Mouse (Mus musculus) midbrain, postnatal 0 days (tissue): ENCODE results near the gene Tmem181a. TPM values are rescaled to one million over a fixed set of nuclear protein-coding genes. Genes with fewer than 3 reads are reported as not detected.
"Not testable (repeated sequence)": the region's sequence is repeated elsewhere in the genome, so short reads cannot be mapped to it uniquely, and the experiment has no call there.

ENCODE experiments used
- ATAC-seq: fragments of 200-750 bp; cut with Nextera tagmentation; 2 replicates; pipeline ENCODE4 v1.8.0; 2017; ENCODE audit warnings: moderate number of reproducible peaks, mild to moderate bottlenecking, moderate TSS enrichment, moderate library complexity; ENCODE audit not compliant: low FRiP score
- DNase-seq: peaks from one replicate; pipeline ENCODE4 v3.0.0-alpha.2; 2015; ENCODE audit warnings: low spot score
- H3K27ac ChIP-seq: fragments of 300-500 bp; sonication (generic); 2 replicates; pipeline ENCODE4 v1.5.1; 2014; ENCODE audit warnings: low read depth, mild to moderate bottlenecking, low read length, mixed read lengths
- H3K27me3 ChIP-seq: fragments of 300-500 bp; sonication (generic); 2 replicates; pipeline ENCODE4 v1.6.1; 2014; ENCODE audit warnings: low read length, control low read depth, mixed read lengths; ENCODE audit not compliant: insufficient read depth
- H3K36me3 ChIP-seq: fragments of 300-500 bp; sonication (generic); 2 replicates; pipeline ENCODE4 v1.6.1; 2014; ENCODE audit warnings: low read length, control low read depth, mixed read lengths; ENCODE audit not compliant: insufficient read depth
- H3K4me1 ChIP-seq: fragments of 300-500 bp; sonication (generic); 2 replicates; pipeline ENCODE4 v1.6.1; 2014; ENCODE audit warnings: mild to moderate bottlenecking, control low read depth, antibody characterized with exemption, low read length, mixed read lengths; ENCODE audit not compliant: insufficient read depth
- H3K4me2 ChIP-seq: fragments of 300-500 bp; sonication (generic); 2 replicates; pipeline ENCODE4 v1.6.1; 2014; ENCODE audit warnings: low read depth, mild to moderate bottlenecking, low read length, mixed read lengths; ENCODE audit not compliant: poor library complexity, severe bottlenecking
- H3K4me3 ChIP-seq: fragments of 300-500 bp; sonication (generic); 2 replicates; pipeline ENCODE4 v1.5.1; 2014; ENCODE audit warnings: low read depth, mild to moderate bottlenecking, low read length, moderate library complexity
- H3K9ac ChIP-seq: fragments of 300-500 bp; sonication (generic); replicated peaks from 2 replicates; pipeline ENCODE4 v1.6.1; 2014; ENCODE audit warnings: mild to moderate bottlenecking, low read length, moderate library complexity, mixed read lengths; ENCODE audit not compliant: poor library complexity, severe bottlenecking
- H3K9me3 ChIP-seq: fragments of 300-500 bp; sonication (generic); 2 replicates; pipeline ENCODE4 v1.6.1; 2016; ENCODE audit warnings: low read length, control low read depth
- CTCF ChIP-seq: IDR thresholded peaks from 2 replicates; pipeline ENCODE4 v1.5.1; 2016; ENCODE audit warnings: antibody characterized with exemption, mild to moderate bottlenecking
- WGBS: fragments of 180-500 bp; shearing (Covaris S2); extraction: QIAGEN DNeasy Blood & Tissue Kit; methylation state at CpG from one replicate; pipeline ENCODE4 v1.1.7; 2014; 5-methylcytosine and 5-hydroxymethylcytosine counted together
- polyA plus RNA-seq: library from polyadenylated mRNA; unstranded; fragments of >200 nt; fragmentation: Nextera tagmentation; extraction: Ambion mirVana; gene quantifications from 2 replicates; pipeline ENCODE4 v1.2.1, GENCODE M21; 2015
- total RNA-seq: library from RNA; depleted of rRNA; stranded (reverse); fragments of >200 nt; gene quantifications from 2 replicates; pipeline ENCODE4 v1.2.3, GENCODE M21; 2014; rRNA removed

Tmem181a gene
- total RNA-seq = 83.4 and 94.2 TPM in 2 replicates
- polyA plus RNA-seq = 68.0 and 75.7 TPM in 2 replicates

GRCm38 (mm10) chr17:6256400-6257069, at the start of gene Tmem181a:
Tmem181a (plus strand) TSS chr17:6256860.
- not testable (repeated sequence) for H3K9ac ChIP-seq, DNase-seq, H3K27me3 ChIP-seq, H3K36me3 ChIP-seq, H3K27ac ChIP-seq, H3K9me3 ChIP-seq, H3K4me1 ChIP-seq
- H3K4me2 ChIP-seq = peak within 1 kb of the TSS; percentile 18; the same call in 1 of the 2 replicates
- WGBS = 2% methylated on average over 7 of the region's 51 CpGs
- peak; percentile 91 for ATAC-seq
- H3K4me3 ChIP-seq = peak within 1 kb of the TSS; percentile 31

DNA sequence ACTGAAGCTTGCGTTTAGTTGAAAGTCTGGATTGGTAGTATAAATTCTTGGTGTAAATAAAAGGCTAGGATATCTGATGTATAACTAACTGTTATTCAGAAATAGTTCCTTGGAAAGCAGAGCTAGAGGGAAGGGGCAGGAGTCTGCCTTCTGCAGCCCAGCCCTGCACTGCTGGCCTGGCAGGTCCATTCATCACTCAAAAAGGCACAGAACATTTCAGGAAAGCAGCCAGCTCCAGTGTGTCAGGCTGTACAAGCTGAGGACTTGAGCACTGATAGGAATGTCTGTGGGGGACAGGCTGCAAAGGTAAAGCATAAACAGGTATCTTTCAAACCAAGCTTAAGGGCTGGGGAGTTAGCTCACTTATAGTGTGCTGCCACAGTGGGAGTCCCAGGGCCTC, 44.9 kb upstream of the Tmem181a start:
- Histone ChIP-seq H3K9me3 (no peaks in the 10 kb centered on the region), H3K36me3 (peaks cover 40% of the 10 kb centered on the region), H3K4me3 (no peak overlapping the region), H3K27me3 (no peaks in the 10 kb centered on the region), H3K4me2 (no peak overlapping the region), H3K4me1 (no peaks in the 10 kb centered on the region), H3K27ac (no peak overlapping the region), H3K9ac (no peak overlapping the region)
- no peak for DNase-seq
- 97% methylated on average over 1 of the region's 1 CpGs for WGBS
- TF ChIP-seq CTCF = no peak
- no peak for ATAC-seq

DNA sequence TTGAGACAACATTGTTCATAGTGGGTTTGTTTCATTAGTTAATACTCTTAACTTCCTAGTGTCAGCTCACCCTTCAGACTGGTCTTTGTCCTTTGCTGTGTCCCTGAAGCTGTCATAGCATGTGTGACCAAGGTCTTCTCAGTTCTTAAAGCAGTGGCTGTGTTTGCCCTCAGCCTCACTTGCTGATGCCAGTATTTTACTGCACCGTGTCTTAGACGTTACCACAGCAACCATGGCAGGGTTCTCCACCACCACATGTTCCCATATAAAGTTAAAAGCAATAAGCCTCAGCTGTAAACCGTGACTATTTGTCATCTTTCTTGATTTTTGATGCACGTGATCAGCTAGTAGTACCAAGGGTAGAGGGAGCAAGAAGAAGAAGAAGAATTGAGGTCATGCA, 41.0 kb upstream of the Tmem181a start:
- no peaks in the 10 kb centered on the region for H3K9me3 ChIP-seq
- no peak for DNase-seq

DNA sequence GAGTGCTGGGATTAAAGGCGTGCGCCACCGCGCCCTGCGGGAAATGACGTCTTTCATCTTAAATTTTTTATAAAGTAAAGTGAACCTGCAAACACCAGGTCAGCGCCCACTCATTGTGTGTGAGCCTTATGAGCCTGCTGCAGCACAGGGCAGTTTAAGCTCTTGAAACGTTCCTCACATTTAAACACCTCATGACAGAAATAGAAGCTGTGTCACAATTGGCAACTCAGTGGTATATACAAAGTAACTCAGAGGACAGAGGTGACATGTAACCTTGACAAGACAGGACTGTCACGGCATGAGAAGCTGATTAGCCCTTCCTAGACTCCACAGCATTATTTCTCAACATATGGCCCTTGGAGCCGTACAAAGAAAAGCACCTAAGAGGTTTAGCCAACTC, 40.1 kb upstream of the Tmem181a start:
- Histone ChIP-seq H3K4me3 (no peak overlapping the region), H3K27me3 (no peaks in the 10 kb centered on the region), H3K9me3 (no peaks in the 10 kb centered on the region), H3K27ac (no peak overlapping the region), H3K4me1 (no peaks in the 10 kb centered on the region), H3K9ac (no peak overlapping the region), H3K36me3 (peaks cover 35% of the 10 kb centered on the region), H3K4me2 (no peak overlapping the region)
- no peak for ATAC-seq
- WGBS = 93% methylated on average over 10 of the region's 10 CpGs
- no peak for TF ChIP-seq CTCF
- no peak for DNase-seq

More for the DNA sequence above, 41.0 kb upstream of the Tmem181a start:
- Histone ChIP-seq H3K36me3 (peaks cover 35% of the 10 kb centered on the region), H3K4me2 (no peak overlapping the region), H3K4me3 (no peak overlapping the region), H3K27me3 (no peaks in the 10 kb centered on the region), H3K4me1 (no peaks in the 10 kb centered on the region), H3K27ac (no peak overlapping the region), H3K9ac (no peak overlapping the region)
- no peak for ATAC-seq
- WGBS = 85% methylated on average over 4 of the region's 4 CpGs
- TF ChIP-seq CTCF = no peak

- DNase-seq, H3K27ac ChIP-seq: not testable (repeated sequence)
- no CpG with 5 or more reads among the region's 7 CpGs for whole genome bisulfite sequencing
Observed at GRCm38 (mm10) chr17:6232633-6233032, 24.0 kb upstream of the Tmem181a start.

DNA sequence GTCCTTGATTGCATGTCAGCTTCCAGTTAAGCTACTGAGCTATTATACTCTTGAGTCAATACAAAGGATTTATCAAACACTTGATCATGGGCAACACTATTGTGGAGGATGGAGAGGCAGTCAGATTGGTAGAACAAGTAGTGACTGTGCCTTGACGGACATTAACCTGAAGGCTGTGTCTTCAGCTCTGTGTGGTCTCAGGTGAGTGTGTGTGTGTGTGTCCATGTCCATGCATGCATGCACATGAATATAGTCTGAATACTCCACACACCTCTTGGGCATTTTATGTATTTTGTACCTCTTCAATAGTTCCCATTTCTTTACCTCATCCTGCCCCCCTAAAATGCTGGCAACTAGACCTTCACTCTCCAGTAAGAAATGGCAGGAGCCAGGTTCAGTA, 5.4 kb upstream of the Tmem181a start:
- H3K27me3 ChIP-seq, H3K4me2 ChIP-seq, DNase-seq, H3K4me1 ChIP-seq, H3K9me3 ChIP-seq, H3K4me3 ChIP-seq, H3K9ac ChIP-seq, H3K27ac ChIP-seq, H3K36me3 ChIP-seq, ATAC-seq: not testable (repeated sequence)
- 100% methylated on average over 1 of the region's 1 CpGs for WGBS

More at GRCm38 (mm10) chr17:6232633-6233032, 24.0 kb upstream of the Tmem181a start:
- H3K4me1 ChIP-seq, H3K4me2 ChIP-seq, H3K36me3 ChIP-seq, H3K27me3 ChIP-seq, H3K4me3 ChIP-seq, H3K9ac ChIP-seq, H3K9me3 ChIP-seq: not testable (repeated sequence)
- 0 out of 2 replicates have a peak, but pooled peaks have one; percentile 34 for ATAC-seq

GRCm38 (mm10) chr17:6257070-6257456, 403 bp downstream of the Tmem181a start:
- H3K27ac ChIP-seq, H3K36me3 ChIP-seq, H3K9me3 ChIP-seq, H3K27me3 ChIP-seq, DNase-seq, H3K9ac ChIP-seq, H3K4me1 ChIP-seq: not testable (repeated sequence)
- WGBS = 11% methylated on average over 5 of the region's 20 CpGs
- ATAC-seq = peak; percentile 72
- Histone ChIP-seq H3K4me3 (peak overlapping the region; percentile 31), H3K4me2 (peak overlapping the region; percentile 18; the same call in 1 of the 2 replicates)

DNA sequence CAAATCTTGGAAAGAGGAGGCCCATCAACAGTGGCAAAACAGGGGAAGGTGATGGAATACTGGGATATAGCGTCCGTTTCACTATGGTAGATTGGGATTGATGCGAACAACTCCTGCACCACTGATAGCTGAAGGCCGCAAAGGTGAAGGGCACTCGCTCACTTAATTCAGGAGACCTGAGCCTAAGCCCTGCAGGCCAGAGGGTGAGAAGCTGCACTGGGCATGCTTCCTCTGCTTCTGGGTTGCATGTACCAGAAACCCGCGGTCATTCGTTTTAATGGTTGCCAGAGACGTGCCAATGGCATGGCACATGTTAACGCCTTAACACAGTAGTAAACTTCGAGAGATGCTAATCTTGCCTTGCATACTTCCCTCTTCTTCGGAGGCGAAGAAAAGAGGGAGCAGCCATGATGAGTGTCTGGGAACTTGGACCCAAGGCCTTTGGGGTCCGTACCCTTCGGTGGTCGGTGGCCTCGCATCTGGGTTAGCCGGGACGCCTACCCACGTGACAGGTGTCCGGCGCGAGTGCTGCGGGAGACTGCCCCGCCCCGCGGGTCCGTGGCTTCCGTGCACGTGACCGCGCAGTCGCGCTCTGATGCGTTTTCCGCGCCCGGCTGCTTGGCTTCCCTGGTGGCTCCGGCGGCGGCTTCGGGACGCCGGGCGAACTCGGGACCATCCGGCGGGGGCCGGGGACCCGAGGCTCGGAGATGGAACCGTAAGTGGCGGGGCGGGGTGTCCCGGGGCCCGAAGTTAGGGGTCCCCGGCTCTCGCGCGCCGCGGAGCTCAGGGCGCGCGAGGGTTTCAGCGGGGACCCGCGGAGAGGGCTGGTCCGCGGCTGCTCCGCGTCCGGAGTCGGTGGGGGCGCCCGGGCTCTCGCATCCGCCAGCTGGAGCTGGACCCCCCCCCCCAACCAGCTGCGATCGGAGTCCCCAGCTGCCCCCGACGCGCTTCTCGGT, 13.5 kb downstream of the Tmem181a start:
- not testable (repeated sequence) for H3K9ac ChIP-seq

More for the DNA sequence above, 13.5 kb downstream of the Tmem181a start:
- H3K9me3 ChIP-seq, H3K27me3 ChIP-seq, H3K36me3 ChIP-seq, H3K27ac ChIP-seq, H3K4me1 ChIP-seq: not testable (repeated sequence)
- Histone ChIP-seq H3K4me3 (peak overlapping the region; percentile 45), H3K4me2 (peak overlapping the region; percentile 49)
- 1% methylated on average over 27 of the region's 84 CpGs for WGBS
- peak; percentile 77 for ATAC-seq
- DNase-seq = peak; percentile 1
